Mouse (Mus musculus) lung, postnatal 36 days (tissue): ENCODE results near the gene Vmn1r64.
"Not testable (repeated sequence)": the region's sequence is repeated elsewhere in the genome, so short reads cannot be mapped to it uniquely, and the experiment has no call there.

Experiments
- DNase-seq: peaks from one replicate; pipeline ENCODE4 v3.0.0; 2022; ENCODE audit warnings: mixed read lengths

Gene Vmn1r64

GRCm38 (mm10) chr7:5884442-5884841 lies at the start of gene Vmn1r64:
Gene Vmn1r64 (minus strand): TSS chr7:5884542.
- DNase-seq: no peak

- DNase-seq: no peak
Measured at GRCm38 (mm10) chr7:5899238-5899637, 14.9 kb upstream of the Vmn1r64 start.

GRCm38 (mm10) chr7:5897245-5897644 lies 12.9 kb upstream of the Vmn1r64 start:
- not testable (repeated sequence) for DNase-seq
